Mouse (Mus musculus) myocyte (in vitro differentiated cells): Measurements from ENCODE around the gene Kdm1b. TPM values are rescaled to one million over a fixed set of nuclear protein-coding genes. Genes with fewer than 3 reads are reported as not detected.
A peak's percentile ranks its signal among the peaks of the same experiment; 100 is the strongest.

Experiments used
- H3K27me3 ChIP-seq: one replicate; pipeline ENCODE4 v1.6.1; 2011; ENCODE audit not compliant: control insufficient read depth, insufficient read depth, insufficient read length
- H3K36me3 ChIP-seq: one replicate; pipeline ENCODE4 v1.6.1; 2011; ENCODE audit not compliant: control insufficient read depth, insufficient read depth
- H3K4me2 ChIP-seq: one replicate; pipeline ENCODE4 v1.6.1; 2011; ENCODE audit warnings: low read depth, control low read depth
- H3K4me3 ChIP-seq: one replicate; pipeline ENCODE4 v1.5.1; 2011; ENCODE audit warnings: mild to moderate bottlenecking, control low read depth, moderate library complexity
- H3K79me2 ChIP-seq: one replicate; pipeline ENCODE4 v1.6.1; 2011; ENCODE audit not compliant: control insufficient read depth, insufficient read depth
- H3ac ChIP-seq: one replicate; pipeline ENCODE4 v1.6.1; 2011; ENCODE audit not compliant: control insufficient read depth, insufficient read length
- CEBPB ChIP-seq: IDR thresholded peaks from 2 replicates; pipeline ENCODE4 v1.6.1; 2011; ENCODE audit warnings: mild to moderate bottlenecking, moderate library complexity; ENCODE audit not compliant: poor library complexity, insufficient read depth, severe bottlenecking
- E2F4 ChIP-seq: IDR thresholded peaks from one replicate; pipeline ENCODE4 v1.6.1; 2011; ENCODE audit warnings: mild to moderate bottlenecking, control low read depth, moderate library complexity; ENCODE audit not compliant: insufficient read depth
- MAX ChIP-seq: IDR thresholded peaks from one replicate; pipeline ENCODE4 v1.6.1; 2011; ENCODE audit warnings: low read depth, mild to moderate bottlenecking, control low read depth
- MYOD1 ChIP-seq, 3 experiments: IDR thresholded peaks; one replicate each; pipeline ENCODE4 v1.6.1; 2011; ENCODE audit warnings: control low read depth in 2 of 3, low read depth in 2 of 3, mild to moderate bottlenecking in 2 of 3, moderate library complexity in 1 of 3; ENCODE audit not compliant: insufficient read length in 2 of 3, control insufficient read depth in 1 of 3
- MYOG ChIP-seq, 3 experiments: IDR thresholded peaks; one replicate each; pipeline ENCODE4 v1.6.1; 2011; ENCODE audit warnings: control low read depth in 2 of 3, low read depth in 2 of 3, mild to moderate bottlenecking in 2 of 3; ENCODE audit not compliant: insufficient read length in 2 of 3, control insufficient read depth in 1 of 3, insufficient read depth in 1 of 3
- POLR2A ChIP-seq: IDR thresholded peaks from one replicate; pipeline ENCODE4 v1.6.1; 2011; ENCODE audit warnings: low read depth, mild to moderate bottlenecking, control low read depth, moderate library complexity; ENCODE audit not compliant: insufficient read length
- POLR2AphosphoS2 ChIP-seq: IDR thresholded peaks from one replicate; pipeline ENCODE4 v1.6.1; 2011; ENCODE audit warnings: low read depth, control low read depth; ENCODE audit not compliant: insufficient read length
- REST ChIP-seq: IDR thresholded peaks from one replicate; pipeline ENCODE4 v1.6.1; 2011; ENCODE audit warnings: mild to moderate bottlenecking, control low read depth, moderate library complexity; ENCODE audit not compliant: insufficient read depth, insufficient read length
- SRF ChIP-seq: IDR thresholded peaks from one replicate; pipeline ENCODE4 v1.6.1; 2011; ENCODE audit warnings: low read depth; ENCODE audit not compliant: control insufficient read depth, insufficient read length
- TCF12 ChIP-seq: IDR thresholded peaks from one replicate; pipeline ENCODE4 v1.6.1; 2011; ENCODE audit warnings: mild to moderate bottlenecking, control low read depth; ENCODE audit not compliant: poor library complexity, insufficient read depth, severe bottlenecking
- TCF3 ChIP-seq: IDR thresholded peaks from one replicate; pipeline ENCODE4 v1.6.1; 2011; ENCODE audit warnings: low read depth, control low read depth; ENCODE audit not compliant: insufficient read length
- USF1 ChIP-seq: IDR thresholded peaks from one replicate; pipeline ENCODE4 v1.6.1; 2011; ENCODE audit warnings: low read depth, mild to moderate bottlenecking, control low read depth, moderate library complexity
- polyA plus RNA-seq: library from polyadenylated mRNA; unstranded; fragments of >200 nt; fragmentation: generic; extraction: Trizol; gene quantifications from one replicate; pipeline ENCODE4 v1.2.1, GENCODE M21; 2012; ENCODE audit warnings: missing spikeins

Kdm1b gene
- polyA plus RNA-seq, 1 experiment = 5.0 TPM

- TF ChIP-seq MYOD1 (IDR thresholded peaks at IDR 0.05; ENCODE audit: control insufficient read depth in 1 of 3, insufficient read length in 2 of 3, low read depth in 2 of 3) (no peak), MAX (no peak), USF1 (no peak), TCF12 (no peak), TCF3 (no peak), SRF (no peak), MYOG (IDR thresholded peaks at IDR 0.05; ENCODE audit: control insufficient read depth in 1 of 3, insufficient read depth in 1 of 3, insufficient read length in 2 of 3, low read depth in 2 of 3) (no peak), REST (no peak), E2F4 (no peak), CEBPB (no peak), POLR2AphosphoS2 (no peak), POLR2A (no peak)
- H3K36me3 ChIP-seq = peaks cover 30% of the 10 kb centered on the region
Observed at GRCm38 (mm10) chr13:47099265-47099664, 56.0 kb downstream of the Kdm1b start.

GRCm38 (mm10) chr13:47100587-47100986, 57.3 kb downstream of the Kdm1b start:
- peaks cover 30% of the 10 kb centered on the region for H3K36me3 ChIP-seq
- no peak overlapping the region for H3K4me3 ChIP-seq
- H3ac ChIP-seq = no peak overlapping the region
- no peak for TF ChIP-seq TCF12
- no peak for TF ChIP-seq REST
- no peak for TF ChIP-seq POLR2A
- TF ChIP-seq MYOG (IDR thresholded peaks at IDR 0.05; ENCODE audit: control insufficient read depth in 1 of 3, insufficient read depth in 1 of 3, insufficient read length in 2 of 3, low read depth in 2 of 3) = no peak
- TF ChIP-seq USF1 = no peak
- TF ChIP-seq SRF = no peak
- no peak for TF ChIP-seq MYOD1 (IDR thresholded peaks at IDR 0.05; ENCODE audit: control insufficient read depth in 1 of 3, insufficient read length in 2 of 3, low read depth in 2 of 3)
- no peak for TF ChIP-seq MAX
- no peak for TF ChIP-seq TCF3
- TF ChIP-seq E2F4 = no peak
- no peak for TF ChIP-seq CEBPB
- no peaks in the 10 kb centered on the region for H3K27me3 ChIP-seq
- H3K79me2 ChIP-seq = peaks cover 68% of the 10 kb centered on the region
- no peak overlapping the region for H3K4me2 ChIP-seq

More at GRCm38 (mm10) chr13:47099265-47099664, 56.0 kb downstream of the Kdm1b start:
- H3K79me2 ChIP-seq = peaks cover 62% of the 10 kb centered on the region
- no peaks in the 10 kb centered on the region for H3K27me3 ChIP-seq
- H3ac ChIP-seq = no peak overlapping the region
- H3K4me2 ChIP-seq = no peak overlapping the region
- no peak overlapping the region for H3K4me3 ChIP-seq

- peak overlapping the region; percentile 57 for H3K4me3 ChIP-seq
- no peak overlapping the region for H3ac ChIP-seq
- H3K4me2 ChIP-seq = peak overlapping the region; percentile 60
- H3K36me3 ChIP-seq = peaks cover 17% of the 10 kb centered on the region
- no peaks in the 10 kb centered on the region for H3K27me3 ChIP-seq
- TF ChIP-seq TCF3 = no peak
- TF ChIP-seq USF1 = no peak
- TF ChIP-seq MYOG (IDR thresholded peaks at IDR 0.05; ENCODE audit: control insufficient read depth in 1 of 3, insufficient read depth in 1 of 3, insufficient read length in 2 of 3, low read depth in 2 of 3) = no peak
- TF ChIP-seq TCF12 = no peak
- TF ChIP-seq POLR2AphosphoS2 = no peak
- TF ChIP-seq SRF = no peak
- no peak for TF ChIP-seq MYOD1 (IDR thresholded peaks at IDR 0.05; ENCODE audit: control insufficient read depth in 1 of 3, insufficient read length in 2 of 3, low read depth in 2 of 3)
- no peak for TF ChIP-seq CEBPB
- no peak for TF ChIP-seq POLR2A
- no peak for TF ChIP-seq MAX
- no peak for TF ChIP-seq E2F4
- TF ChIP-seq REST = no peak
- H3K79me2 ChIP-seq = peaks cover 55% of the 10 kb centered on the region
Observed at GRCm38 (mm10) chr13:47104146-47104545, 60.8 kb downstream of the Kdm1b start.

GRCm38 (mm10) chr13:47104856-47105541, 61.7 kb downstream of the Kdm1b start:
- Histone ChIP-seq H3K36me3 (peaks cover 8% of the 10 kb centered on the region), H3K4me3 (peak overlapping the region; percentile 57), H3K79me2 (peaks cover 53% of the 10 kb centered on the region), H3K27me3 (no peaks in the 10 kb centered on the region), H3K4me2 (peak overlapping the region; percentile 60), H3ac (peak overlapping the region; percentile 74)
- TF ChIP-seq CEBPB = no peak
- TF ChIP-seq MAX = no peak
- no peak for TF ChIP-seq MYOD1 (IDR thresholded peaks at IDR 0.05; ENCODE audit: control insufficient read depth in 1 of 3, insufficient read length in 2 of 3, low read depth in 2 of 3)
- no peak for TF ChIP-seq REST
- no peak for TF ChIP-seq E2F4
- TF ChIP-seq TCF12 = no peak
- TF ChIP-seq POLR2AphosphoS2 = no peak
- no peak for TF ChIP-seq SRF
- TF ChIP-seq TCF3 = no peak
- TF ChIP-seq MYOG (IDR thresholded peaks at IDR 0.05; ENCODE audit: control insufficient read depth in 1 of 3, insufficient read depth in 1 of 3, insufficient read length in 2 of 3, low read depth in 2 of 3) = no peak
- no peak for TF ChIP-seq USF1
- TF ChIP-seq POLR2A = no peak
